Mouse (Mus musculus) neural tube, embryonic 14.5 days (tissue): ENCODE measurements at regions not wholly inside any gene's neighbourhood (a gene's known extent, or its start where the extent isn't known, plus 50 kb on each side); places are given as distances from the start of the nearest gene placed in this dataset.

Experiments
- ATAC-seq: fragments of 200-750 bp; cut with Nextera tagmentation; 2 replicates; pipeline ENCODE4 v1.8.0; 2017; ENCODE audit warnings: low read depth, mild to moderate bottlenecking, moderate TSS enrichment, moderate library complexity
- H3K27ac ChIP-seq: fragments of 300-500 bp; sonication (generic); 2 replicates; pipeline ENCODE4 v1.5.1; 2014; ENCODE audit warnings: low read depth, mild to moderate bottlenecking, control low read depth, low read length, moderate library complexity, mixed read lengths
- H3K27me3 ChIP-seq: fragments of 300-500 bp; sonication (generic); 2 replicates; pipeline ENCODE4 v1.6.1; 2014; ENCODE audit warnings: low read length; ENCODE audit not compliant: control insufficient read depth, insufficient read depth
- H3K36me3 ChIP-seq: fragments of 300-500 bp; sonication (generic); 2 replicates; pipeline ENCODE4 v1.6.1; 2014; ENCODE audit warnings: low read length, mixed read lengths; ENCODE audit not compliant: control insufficient read depth, insufficient read depth
- H3K4me1 ChIP-seq: fragments of 300-500 bp; sonication (generic); 2 replicates; pipeline ENCODE4 v1.6.1; 2014; ENCODE audit warnings: low read length; ENCODE audit not compliant: control insufficient read depth, insufficient read depth
- H3K4me2 ChIP-seq: fragments of 300-500 bp; sonication (generic); 2 replicates; pipeline ENCODE4 v1.6.1; 2014; ENCODE audit warnings: mild to moderate bottlenecking, low read depth, low read length, control low read depth
- H3K4me3 ChIP-seq: fragments of 300-500 bp; sonication (generic); 2 replicates; pipeline ENCODE4 v1.5.1; 2014; ENCODE audit warnings: low read depth, low read length, control low read depth, mixed read lengths
- H3K9ac ChIP-seq: fragments of 300-500 bp; sonication (generic); replicated peaks from 2 replicates; pipeline ENCODE4 v1.6.1; 2014; ENCODE audit warnings: low read depth, mild to moderate bottlenecking, control low read depth, low read length, mixed read lengths
- H3K9me3 ChIP-seq: fragments of 300-500 bp; sonication (generic); 2 replicates; pipeline ENCODE4 v1.6.1; 2016; ENCODE audit warnings: low read length; ENCODE audit not compliant: control insufficient read depth
- WGBS: fragments of 180-500 bp; shearing (Covaris S2); extraction: QIAGEN DNeasy Blood & Tissue Kit; methylation state at CpG from one replicate; pipeline ENCODE4 v1.1.7; 2014; 5-methylcytosine and 5-hydroxymethylcytosine counted together

DNA sequence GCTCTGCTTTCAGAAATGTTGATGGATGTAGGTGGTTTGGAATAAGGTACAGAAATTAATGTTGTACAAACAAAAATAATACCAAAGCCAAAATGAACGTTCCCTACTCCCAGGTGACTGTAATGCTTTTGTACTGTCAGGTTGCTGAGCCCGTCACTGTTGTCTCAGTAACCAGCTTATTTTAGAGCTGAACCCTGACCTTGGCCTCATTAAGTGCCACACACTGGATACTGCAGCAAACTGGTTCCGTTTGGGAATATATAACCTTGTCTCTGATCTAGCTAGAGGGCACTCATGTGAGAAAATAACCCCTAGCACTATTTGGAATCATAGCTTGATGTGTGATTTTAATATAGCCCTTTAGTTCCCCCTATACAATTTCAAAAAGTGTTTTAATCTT is 60.0 kb downstream of the Csl start:
- Histone ChIP-seq H3K27me3 (no peaks in the 10 kb centered on the region), H3K9me3 (no peaks in the 10 kb centered on the region), H3K4me2 (no peak overlapping the region), H3K9ac (no peak overlapping the region), H3K27ac (no peak overlapping the region), H3K36me3 (no peaks in the 10 kb centered on the region), H3K4me3 (no peak overlapping the region), H3K4me1 (no peaks in the 10 kb centered on the region)
- ATAC-seq: no peak
- WGBS: 39% methylated on average over 3 of the region's 3 CpGs

DNA sequence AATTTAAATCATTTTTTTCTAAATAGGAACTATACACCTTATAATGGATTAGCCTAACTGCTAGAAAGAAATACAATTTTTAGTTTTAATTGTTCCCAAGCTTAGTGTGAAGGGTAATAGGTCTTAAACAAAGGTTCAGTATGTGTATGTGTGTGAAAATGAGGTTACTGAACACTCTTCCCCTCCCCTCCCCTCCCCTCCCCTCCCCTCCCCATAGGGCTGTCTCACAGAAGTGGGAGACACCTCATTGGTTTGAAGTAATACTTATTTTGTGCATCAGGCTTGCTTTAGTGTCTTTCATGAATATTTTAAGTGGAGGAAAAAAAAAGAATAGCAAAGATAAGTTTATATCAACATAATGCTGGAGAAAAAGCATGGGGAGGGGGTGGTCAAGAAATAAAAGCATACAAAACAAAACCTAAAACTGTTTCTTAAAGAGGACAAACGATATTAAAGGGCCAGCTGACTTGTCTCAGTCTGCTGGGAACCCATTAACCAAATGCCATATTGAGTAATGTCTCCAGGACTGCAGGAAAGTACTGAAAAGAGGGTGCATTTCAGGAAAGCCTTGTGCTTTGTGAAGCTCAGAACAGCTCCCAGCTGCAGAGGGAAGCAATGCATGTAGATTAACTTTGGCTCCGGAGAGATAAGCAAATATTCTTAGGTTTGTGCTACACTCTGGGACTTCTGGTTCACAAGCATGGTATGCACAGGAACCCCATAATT is 59.2 kb downstream of the Csl start:
- no peaks in the 10 kb centered on the region for H3K27me3 ChIP-seq
- WGBS: 29% methylated on average over 2 of the region's 2 CpGs
- no peaks in the 10 kb centered on the region for H3K36me3 ChIP-seq
- H3K4me1 ChIP-seq: no peaks in the 10 kb centered on the region
- H3K4me2 ChIP-seq: no peak overlapping the region
- no peak overlapping the region for H3K27ac ChIP-seq
- no peak for ATAC-seq
- no peak overlapping the region for H3K9ac ChIP-seq
- no peak overlapping the region for H3K4me3 ChIP-seq
- no peaks in the 10 kb centered on the region for H3K9me3 ChIP-seq
